21 mouse cellular contexts compared by ENCODE assay signal in the genomic region with DNA sequence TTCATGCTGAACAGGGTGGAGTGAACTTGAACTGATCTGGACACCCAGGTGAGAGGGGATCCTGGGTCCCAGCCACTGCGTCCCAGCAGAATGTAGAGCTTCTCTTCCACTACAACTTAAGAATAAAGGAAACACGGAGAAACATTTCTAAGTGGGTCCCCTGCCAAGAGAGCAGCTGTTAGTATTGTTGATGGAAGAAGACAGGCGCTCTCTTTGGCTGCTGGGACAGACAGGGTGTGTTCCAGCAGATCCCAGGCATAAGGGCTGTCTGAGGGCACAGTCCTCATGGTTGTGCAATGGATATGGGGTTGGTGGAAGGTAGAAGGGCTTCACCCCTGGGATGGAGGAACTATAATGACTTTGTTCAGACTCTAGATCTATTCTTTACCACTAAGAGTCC.
DNase-seq lines count a peak whose midpoint lies in the region; ATAC-seq and TF ChIP-seq lines count a peak whose summit lies in the region.
"Had no signal": no experiment of that assay in that cellular context is flagged by ENCODE, and none has a peak within 500 bp of the region (broad histone marks: within the 10 kb centered on the region; RNA-seq: fewer than 3 reads in every experiment).

No protein-coding gene starts in this region.

- H3K27ac ChIP-seq in cerebellum, adult 2 months (ENCODE audit: insufficient read depth, low read length): peak overlapping the region; percentile 7; the same call in 1 of the 2 replicates
- H3K27ac ChIP-seq in heart, embryonic 11.5 days (ENCODE audit: low read depth, low read length): no peak overlapping the region
- H3K27ac ChIP-seq: forebrain, embryonic 10.5 days; hindbrain, embryonic 15.5 days; intestine, embryonic 15.5 days; limb, embryonic 10.5 days had no signal

- TF ChIP-seq POLR2A in cerebellum, adult 2 months (IDR thresholded peaks at IDR 0.05; ENCODE audit: borderline replicate concordance, insufficient read depth, low read length): no peak
- no peak for TF ChIP-seq POLR2A in lung, adult 2 months (IDR thresholded peaks at IDR 0.05; ENCODE audit: borderline replicate concordance, extremely low read depth, low read depth, low read length)

- no peak for TF ChIP-seq CTCF in cerebellum, adult 2 months (IDR thresholded peaks at IDR 0.05; ENCODE audit: borderline replicate concordance, insufficient read depth, low read depth, low read length)
- TF ChIP-seq CTCF in lung, adult 2 months (IDR thresholded peaks at IDR 0.05; ENCODE audit: insufficient read depth, low read length): no peak

- 41% methylated on average over 3 of the region's 3 CpGs for WGBS in cerebellum, adult 2 months
- WGBS in heart, embryonic 11.5 days (ENCODE audit: insufficient replicate concordance): 75% methylated on average over 3 of the region's 3 CpGs
- WGBS in lung, adult 2 months: 65% methylated on average over 3 of the region's 3 CpGs

- H3K4me3 ChIP-seq in cerebellum, adult 2 months (replicated peaks; ENCODE audit: insufficient read depth, low read depth, low read length): no peak overlapping the region
- H3K4me3 ChIP-seq in heart, embryonic 11.5 days (ENCODE audit: low read depth, low read length): no peak overlapping the region
- no peak overlapping the region for H3K4me3 ChIP-seq in lung, adult 2 months (replicated peaks; ENCODE audit: extremely low read depth, low read depth, low read length)
- H3K4me3 ChIP-seq: forebrain, embryonic 10.5 days; hindbrain, embryonic 15.5 days; intestine, embryonic 15.5 days; limb, embryonic 10.5 days; megakaryocyte, embryonic 14.5 days had no signal

- H3K4me2 ChIP-seq in heart, embryonic 11.5 days: no peak overlapping the region
- H3K4me2 ChIP-seq: hindbrain, embryonic 15.5 days; intestine, embryonic 15.5 days had no signal

- peak; percentile 38 to 49 for DNase-seq in cerebellum, adult 2 months
- no peak for DNase-seq in cerebellum, postnatal 4 days (ENCODE audit: low spot score in 2 of 2)
- peak; percentile 27 for DNase-seq in heart, postnatal 4 days
- peak; percentile 30 for DNase-seq in lung, postnatal 10 days
- no peak for DNase-seq in lung, adult 2 months
- DNase-seq in lung, postnatal 36 days: peak; percentile 15
- DNase-seq in thymus, postnatal 4 days: no peak
- DNase-seq: adrenal gland, postnatal 10 days; gastrocnemius, postnatal 25 days; liver, postnatal 0 days; midbrain, embryonic 14.5 days; right cerebral cortex, postnatal 25 days; thymus, adult 2 months had no signal

- no peaks in the 10 kb centered on the region for H3K9me3 ChIP-seq in heart, embryonic 11.5 days (replicated peaks; ENCODE audit: control insufficient read depth, low read length)
- H3K9me3 ChIP-seq: forebrain, embryonic 10.5 days; G1E; hindbrain, embryonic 15.5 days; intestine, embryonic 15.5 days; limb, embryonic 10.5 days; megakaryocyte, embryonic 14.5 days had no signal

- H3K4me1 ChIP-seq in cerebellum, adult 2 months (ENCODE audit: control insufficient read depth, insufficient read depth, low read length): peaks cover 38% of the 10 kb centered on the region
- H3K4me1 ChIP-seq in heart, embryonic 11.5 days (ENCODE audit: control insufficient read depth, insufficient read depth, low read length): no peaks in the 10 kb centered on the region
- no peaks in the 10 kb centered on the region for H3K4me1 ChIP-seq in lung, adult 2 months (ENCODE audit: control insufficient read depth, insufficient read depth, low read length)
- H3K4me1 ChIP-seq: intestine, embryonic 15.5 days; megakaryocyte, embryonic 14.5 days had no signal

- H3K27me3 ChIP-seq in cerebellum, adult 2 months (ENCODE audit: control insufficient read depth, insufficient read depth, low read length): no peaks in the 10 kb centered on the region
- H3K27me3 ChIP-seq in heart, embryonic 11.5 days (ENCODE audit: control insufficient read depth, insufficient read depth, low read length): no peaks in the 10 kb centered on the region
- H3K27me3 ChIP-seq: hindbrain, embryonic 15.5 days; intestine, embryonic 15.5 days; megakaryocyte, embryonic 14.5 days had no signal

- no peak overlapping the region for H3K9ac ChIP-seq in heart, embryonic 11.5 days (ENCODE audit: low read depth, low read length)
- H3K9ac ChIP-seq: hindbrain, embryonic 15.5 days; intestine, embryonic 15.5 days; liver, postnatal 0 days had no signal

- no peaks in the 10 kb centered on the region for H3K36me3 ChIP-seq in heart, embryonic 11.5 days (ENCODE audit: control insufficient read depth, insufficient read depth, low read length)
- H3K36me3 ChIP-seq: forebrain, embryonic 10.5 days; G1E; hindbrain, embryonic 15.5 days; intestine, embryonic 15.5 days; limb, embryonic 10.5 days had no signal

- ATAC-seq in heart, embryonic 11.5 days (replicated peaks; ENCODE audit: insufficient number of reproducible peaks, low FRiP score, low TSS enrichment): no peak
- ATAC-seq: activated CD4-positive, CD25-positive, alpha-beta regulatory T cell, adult 4 months; intestine, embryonic 15.5 days; liver, postnatal 0 days had no signal

Comparison
In these comparisons a context has a peak if more than half of its experiments do, and no peak if none do; other contexts are left out.
1. DNase-seq: peak in cerebellum, adult 2 months (2 of 2), heart, postnatal 4 days (single experiment), lung, postnatal 10 days (single experiment) and lung, postnatal 36 days (single experiment); none in cerebellum, postnatal 4 days (0 of 2), lung, adult 2 months (single experiment) and thymus, postnatal 4 days (single experiment).